Mouse (Mus musculus) layer of hippocampus, adult 9-11 months (tissue): ENCODE measurements around the gene Gtf2h2.
"Not testable (repeated sequence)": the region's sequence is repeated elsewhere in the genome, so short reads cannot be mapped to it uniquely, and the experiment has no call there.

Experiments used
- DNase-seq: peaks from one replicate; pipeline ENCODE4 v3.0.0; 2022

Gtf2h2 gene

GRCm38 (mm10) chr13:100483610-100484009 is 8.8 kb downstream of the Gtf2h2 start:
- no peak for DNase-seq

GRCm38 (mm10) chr13:100463527-100464222 is 28.7 kb downstream of the Gtf2h2 start:
- no peak for DNase-seq

- DNase-seq, result no peak
Observed at GRCm38 (mm10) chr13:100461336-100461735, 31.0 kb downstream of the Gtf2h2 start.

- DNase-seq, result not testable (repeated sequence)
Observed at GRCm38 (mm10) chr13:100452415-100453127, 39.8 kb downstream of the Gtf2h2 start, which contains the start of gene Naip1. Naip1 (minus strand) TSS chr13:100452869.

- no peak for DNase-seq
Observed at GRCm38 (mm10) chr13:100449495-100449894, 42.9 kb downstream of the Gtf2h2 start.

- no peak for DNase-seq
Observed at GRCm38 (mm10) chr13:100440116-100440515, 52.3 kb downstream of the Gtf2h2 start.

- peak; percentile 2 for DNase-seq
Observed at GRCm38 (mm10) chr13:100438701-100439100, 53.7 kb downstream of the Gtf2h2 start.

- no peak for DNase-seq
Observed at GRCm38 (mm10) chr13:100437322-100437825, 55.0 kb downstream of the Gtf2h2 start.

- DNase-seq, result not testable (repeated sequence)
Observed at GRCm38 (mm10) chr13:100436556-100437163, 55.7 kb downstream of the Gtf2h2 start.

GRCm38 (mm10) chr13:100419958-100420357 is 72.4 kb downstream of the Gtf2h2 start:
- DNase-seq, result not testable (repeated sequence)

GRCm38 (mm10) chr13:100414428-100414827 is 78.0 kb downstream of the Gtf2h2 start:
- no peak for DNase-seq
